Mouse (Mus musculus): Measurements from ENCODE around the gene Gid8.

Gene Gid8

GRCm38 (mm10) chr2:180709923-180710272 is at the start of gene Gid8, which contains the start of gene Dido1:
Gene Gid8, plus strand, starts transcription at chr2:180710117.
Gene Dido1, minus strand, starts transcription at chr2:180709999.
- peak; percentile 99 for DNase-seq (ENCODE audit: low read depth, low spot score)

- no peak for DNase-seq (ENCODE audit: low read depth, low spot score)
Observed at GRCm38 (mm10) chr2:180660521-180660920, 49.4 kb upstream of the Gid8 start.

GRCm38 (mm10) chr2:180662008-180662407 is 47.9 kb upstream of the Gid8 start:
- no peak for DNase-seq (ENCODE audit: low read depth, low spot score)

GRCm38 (mm10) chr2:180676706-180677105 is 33.2 kb upstream of the Gid8 start:
- no peak for DNase-seq (ENCODE audit: low read depth, low spot score)

GRCm38 (mm10) chr2:180678609-180679140 is 31.2 kb upstream of the Gid8 start:
- peak; percentile 76 for DNase-seq (ENCODE audit: low read depth, low spot score)

- DNase-seq (ENCODE audit: low read depth, low spot score) = no peak
Observed at GRCm38 (mm10) chr2:180681225-180681624, 28.7 kb upstream of the Gid8 start.

GRCm38 (mm10) chr2:180683524-180683923 is 26.4 kb upstream of the Gid8 start:
- no peak for DNase-seq (ENCODE audit: low read depth, low spot score)

- no peak for DNase-seq (ENCODE audit: low read depth, low spot score)
Observed at GRCm38 (mm10) chr2:180684031-180684430, 25.9 kb upstream of the Gid8 start.

- no peak for DNase-seq (ENCODE audit: low read depth, low spot score)
Observed at GRCm38 (mm10) chr2:180689841-180690240, 20.1 kb upstream of the Gid8 start.

GRCm38 (mm10) chr2:180692630-180693029 is 17.3 kb upstream of the Gid8 start:
- peak; percentile 45 for DNase-seq (ENCODE audit: low read depth, low spot score)

- DNase-seq (ENCODE audit: low read depth, low spot score) = peak; percentile 47
Observed at GRCm38 (mm10) chr2:180695176-180695575, 14.7 kb upstream of the Gid8 start.

- no peak for DNase-seq (ENCODE audit: low read depth, low spot score)
Observed at GRCm38 (mm10) chr2:180700457-180700856, 9.5 kb upstream of the Gid8 start.

- peak; percentile 67 for DNase-seq (ENCODE audit: low read depth, low spot score)
Observed at GRCm38 (mm10) chr2:180701053-180701766, 8.7 kb upstream of the Gid8 start.

- peak; percentile 91 for DNase-seq (ENCODE audit: low read depth, low spot score)
Observed at GRCm38 (mm10) chr2:180701767-180702621, 7.9 kb upstream of the Gid8 start.

GRCm38 (mm10) chr2:180702701-180703149 is 7.2 kb upstream of the Gid8 start:
- DNase-seq (ENCODE audit: low read depth, low spot score) = peak; percentile 77

GRCm38 (mm10) chr2:180703175-180703574 is 6.7 kb upstream of the Gid8 start:
- no peak for DNase-seq (ENCODE audit: low read depth, low spot score)

GRCm38 (mm10) chr2:180703645-180704359 is 6.1 kb upstream of the Gid8 start:
- peak; percentile 52 for DNase-seq (ENCODE audit: low read depth, low spot score)

GRCm38 (mm10) chr2:180704591-180704990 is 5.3 kb upstream of the Gid8 start:
- no peak for DNase-seq (ENCODE audit: low read depth, low spot score)

- no peak for DNase-seq (ENCODE audit: low read depth, low spot score)
Observed at GRCm38 (mm10) chr2:180705066-180705465, 4.9 kb upstream of the Gid8 start.

- DNase-seq (ENCODE audit: low read depth, low spot score) = peak; percentile 20
Observed at GRCm38 (mm10) chr2:180705975-180706374, 3.9 kb upstream of the Gid8 start.

GRCm38 (mm10) chr2:180709023-180709922 is 644 bp upstream of the Gid8 start:
- DNase-seq (ENCODE audit: low read depth, low spot score) = peak; percentile 36
